Comparison of ENCODE assay signal across 21 mouse cellular contexts in genomic region chr11:120939712-120940341, GRCm38 (mm10). TPM values are rescaled to one million over a fixed set of nuclear protein-coding genes. Genes with fewer than 3 reads are reported as not detected.
DNase-seq lines count a peak whose midpoint lies in the region; ATAC-seq and TF ChIP-seq lines count a peak whose summit lies in the region.
"Had no signal": no experiment of that assay in that cellular context is flagged by ENCODE, and none has a peak within 500 bp of the region (broad histone marks: within the 10 kb centered on the region; RNA-seq: fewer than 3 reads in every experiment).

No protein-coding gene starts in this region.

- no peak for TF ChIP-seq CTCF in bone marrow, adult 2 months (IDR thresholded peaks at IDR 0.05; ENCODE audit: control insufficient read depth, insufficient read depth, low read length)
- TF ChIP-seq CTCF in small intestine, adult 2 months (IDR thresholded peaks at IDR 0.05; ENCODE audit: extremely low read depth, insufficient read length, insufficient replicate concordance, low read depth, low read length), result no peak

- H3K4me2 ChIP-seq in heart, embryonic 12.5 days, result no peak overlapping the region
- H3K4me2 ChIP-seq in liver, embryonic 16.5 days (ENCODE audit: low read depth, low read length), result no peak overlapping the region
- H3K4me2 ChIP-seq: embryonic facial prominence, embryonic 12.5 days; hindbrain, embryonic 13.5 days; limb, embryonic 15.5 days; midbrain, embryonic 15.5 days; neural tube, embryonic 12.5 days had no signal

- TF ChIP-seq POLR2A in bone marrow, adult 2 months (IDR thresholded peaks at IDR 0.05; ENCODE audit: borderline replicate concordance, control insufficient read depth, low read depth, low read length), result no peak
- TF ChIP-seq POLR2A in small intestine, adult 2 months (IDR thresholded peaks at IDR 0.05; ENCODE audit: low read depth, low read length), result no peak

- no peak for ATAC-seq in heart, embryonic 12.5 days (ENCODE audit: insufficient number of reproducible peaks, low FRiP score)
- no peak for ATAC-seq in liver, embryonic 16.5 days (ENCODE audit: low read depth)
- ATAC-seq: forebrain, postnatal 0 days; midbrain, embryonic 15.5 days had no signal

- H3K9ac ChIP-seq in heart, embryonic 12.5 days, result no peak overlapping the region
- no peak overlapping the region; the same call in 1 of the 2 replicates for H3K9ac ChIP-seq in liver, embryonic 16.5 days (ENCODE audit: low read depth, low read length)
- H3K9ac ChIP-seq: embryonic facial prominence, embryonic 12.5 days; forebrain, postnatal 0 days; hindbrain, embryonic 13.5 days; limb, embryonic 15.5 days; midbrain, embryonic 15.5 days; neural tube, embryonic 12.5 days had no signal

- H3K27me3 ChIP-seq in heart, embryonic 10.5 days (ENCODE audit: insufficient read depth, poor library complexity, severe bottlenecking), result peaks cover 5% of the 10 kb centered on the region; the same call in 1 of the 2 replicates
- 0 out of 2 replicates have a peak, but pooled peaks cover 4% of the 10 kb centered on the region for H3K27me3 ChIP-seq in heart, embryonic 12.5 days (replicated peaks)
- H3K27me3 ChIP-seq in liver, embryonic 16.5 days (ENCODE audit: control insufficient read depth, insufficient read depth, low read depth, low read length), result no peaks in the 10 kb centered on the region
- no peaks in the 10 kb centered on the region for H3K27me3 ChIP-seq in small intestine, adult 2 months (ENCODE audit: control insufficient read depth, insufficient read depth, low read length)
- H3K27me3 ChIP-seq: embryonic facial prominence, embryonic 12.5 days; limb, embryonic 15.5 days; midbrain, embryonic 15.5 days; neural tube, embryonic 12.5 days had no signal

- 42% methylated on average over 6 of the region's 6 CpGs for WGBS in heart, embryonic 10.5 days
- WGBS in heart, embryonic 12.5 days, result 36% methylated on average over 6 of the region's 6 CpGs
- 27% methylated on average over 6 of the region's 6 CpGs for WGBS in bone marrow, adult 2 months
- 29% methylated on average over 6 of the region's 6 CpGs for WGBS in liver, embryonic 16.5 days (ENCODE audit: insufficient replicate concordance)
- 56% methylated on average over 6 of the region's 6 CpGs for WGBS in small intestine, adult 2 months

- no peak overlapping the region for H3K4me3 ChIP-seq in heart, embryonic 10.5 days
- H3K4me3 ChIP-seq in heart, embryonic 12.5 days, result no peak overlapping the region
- H3K4me3 ChIP-seq in bone marrow, adult 2 months (replicated peaks; ENCODE audit: control insufficient read depth, low read depth, low read length), result no peak overlapping the region
- no peak overlapping the region for H3K4me3 ChIP-seq in liver, embryonic 16.5 days (ENCODE audit: low read depth, low read length)
- H3K4me3 ChIP-seq in small intestine, adult 2 months (ENCODE audit: low read depth, low read length), result no peak overlapping the region
- H3K4me3 ChIP-seq: embryonic facial prominence, embryonic 12.5 days; hindbrain, embryonic 13.5 days; limb, embryonic 15.5 days; midbrain, embryonic 15.5 days; neural tube, embryonic 12.5 days had no signal

- no peaks in the 10 kb centered on the region for H3K9me3 ChIP-seq in heart, embryonic 10.5 days
- no peaks in the 10 kb centered on the region for H3K9me3 ChIP-seq in heart, embryonic 12.5 days (replicated peaks)
- no peaks in the 10 kb centered on the region for H3K9me3 ChIP-seq in liver, embryonic 16.5 days (replicated peaks; ENCODE audit: control insufficient read depth, low read length)
- H3K9me3 ChIP-seq: embryonic facial prominence, embryonic 12.5 days; hindbrain, embryonic 13.5 days; limb, embryonic 15.5 days; midbrain, embryonic 15.5 days; neural tube, embryonic 12.5 days had no signal

- H3K4me1 ChIP-seq in heart, embryonic 10.5 days, result peaks cover 10% of the 10 kb centered on the region; the same call in 1 of the 2 replicates
- no peaks in the 10 kb centered on the region for H3K4me1 ChIP-seq in heart, embryonic 12.5 days (replicated peaks)
- peaks cover 2% of the 10 kb centered on the region; the same call in 1 of the 2 replicates for H3K4me1 ChIP-seq in bone marrow, adult 2 months (ENCODE audit: control insufficient read depth, insufficient read depth, low read length)
- peaks cover 19% of the 10 kb centered on the region for H3K4me1 ChIP-seq in liver, embryonic 16.5 days (ENCODE audit: control insufficient read depth, low read depth, low read length)
- peaks cover 16% of the 10 kb centered on the region; the same call in 1 of the 2 replicates for H3K4me1 ChIP-seq in small intestine, adult 2 months (ENCODE audit: control insufficient read depth, insufficient read depth, insufficient read length, low read length)
- H3K4me1 ChIP-seq: embryonic facial prominence, embryonic 12.5 days; hindbrain, embryonic 13.5 days; limb, embryonic 15.5 days; midbrain, embryonic 15.5 days; neural tube, embryonic 12.5 days had no signal

- no peaks in the 10 kb centered on the region for H3K36me3 ChIP-seq in heart, embryonic 10.5 days
- H3K36me3 ChIP-seq in heart, embryonic 12.5 days, result no peaks in the 10 kb centered on the region
- H3K36me3 ChIP-seq in liver, embryonic 16.5 days (ENCODE audit: control insufficient read depth, insufficient read depth), result no peaks in the 10 kb centered on the region
- no peaks in the 10 kb centered on the region for H3K36me3 ChIP-seq in small intestine, adult 2 months (ENCODE audit: control insufficient read depth, insufficient read depth, low read length)
- H3K36me3 ChIP-seq: embryonic facial prominence, embryonic 12.5 days; hindbrain, embryonic 13.5 days; limb, embryonic 15.5 days; midbrain, embryonic 15.5 days; neural tube, embryonic 12.5 days had no signal

- 0 out of 2 replicates have a peak overlapping the region, but pooled peaks have one; percentile 3 for H3K27ac ChIP-seq in heart, embryonic 10.5 days
- H3K27ac ChIP-seq in heart, embryonic 12.5 days (ENCODE audit: poor library complexity, severe bottlenecking), result no peak overlapping the region
- H3K27ac ChIP-seq in bone marrow, adult 2 months (ENCODE audit: control insufficient read depth, insufficient read depth, low read depth, low read length, poor library complexity), result peak overlapping the region; percentile 86
- H3K27ac ChIP-seq in liver, embryonic 16.5 days (ENCODE audit: low read length), result peak overlapping the region; percentile 87
- H3K27ac ChIP-seq in small intestine, adult 2 months (ENCODE audit: insufficient read depth, low read depth, low read length), result peak overlapping the region; percentile 66
- H3K27ac ChIP-seq: embryonic facial prominence, embryonic 12.5 days; hindbrain, embryonic 13.5 days; limb, embryonic 15.5 days; midbrain, embryonic 15.5 days; neural tube, embryonic 12.5 days had no signal

- no peak for DNase-seq in heart, embryonic 10.5 days (ENCODE audit: low spot score)
- DNase-seq in layer of hippocampus, postnatal 25 days (ENCODE audit: extremely low spot score in 1 of 2, low spot score in 1 of 2), result no peak
- no peak for DNase-seq in cerebellum, adult 11-12 months
- DNase-seq: adrenal gland, postnatal 14 days; cerebellum, postnatal 10 days; forebrain, postnatal 0 days; gastrocnemius, postnatal 25 days; kidney, adult 2 months; kidney, postnatal 10 days; left cerebral cortex, postnatal 4 days; right cerebral cortex, postnatal 25 days; thymus, postnatal 25 days had no signal

RNA-seq across cellular contexts. Expression of gene Ccdc57, which starts 7.2 kb away (rescaled TPM):
- 6.0 and 6.5 TPM in 2 replicates for polyA plus RNA-seq in heart, embryonic 10.5 days (2016; fragmentation: Nextera tagmentation; extraction: Ambion mirVana)
- 4.7 and 4.9 TPM in 2 replicates for polyA plus RNA-seq in heart, embryonic 12.5 days (2016; fragmentation: Nextera tagmentation; extraction: Ambion mirVana)
- polyA plus RNA-seq in bone marrow, adult 2 months (2011; ENCODE audit: insufficient read depth, insufficient read length, low replicate concordance, missing spikeins), result 2.7 and 14.6 TPM in 2 replicates
- 1.6 and 1.7 TPM in 2 replicates for polyA plus RNA-seq in liver, embryonic 16.5 days (2015; fragmentation: Nextera tagmentation; extraction: Ambion mirVana)
- polyA plus RNA-seq in small intestine, adult 2 months (2012; rRNA removed), result 0.43 and 0.84 TPM in 2 replicates
- 1 to 10 TPM; 4.8 to 8.0 TPM for total RNA-seq in layer of hippocampus, postnatal 25 days (2021)

RNA-seq across cellular contexts. Expression of gene Slc16a3, which starts 8.5 kb away (rescaled TPM):
- polyA plus RNA-seq in heart, embryonic 10.5 days (2016; fragmentation: Nextera tagmentation; extraction: Ambion mirVana), result 416 and 440 TPM in 2 replicates
- 289 and 290 TPM in 2 replicates for polyA plus RNA-seq in heart, embryonic 12.5 days (2016; fragmentation: Nextera tagmentation; extraction: Ambion mirVana)
- 14.3 and 50.1 TPM in 2 replicates for polyA plus RNA-seq in bone marrow, adult 2 months (2011; ENCODE audit: insufficient read depth, insufficient read length, low replicate concordance, missing spikeins)
- polyA plus RNA-seq in liver, embryonic 16.5 days (2015; fragmentation: Nextera tagmentation; extraction: Ambion mirVana), result 80.5 and 82.1 TPM in 2 replicates
- polyA plus RNA-seq in small intestine, adult 2 months (2012; rRNA removed), result 56.8 and 68.9 TPM in 2 replicates
- total RNA-seq in layer of hippocampus, postnatal 25 days (2021), result 1 to 10 TPM; 2.0 to 2.2 TPM

RNA-seq across cellular contexts. Expression of gene Csnk1d, which starts 51.3 kb away (rescaled TPM):
- 85.2 and 99.8 TPM in 2 replicates for polyA plus RNA-seq in heart, embryonic 10.5 days (2016; fragmentation: Nextera tagmentation; extraction: Ambion mirVana)
- polyA plus RNA-seq in heart, embryonic 12.5 days (2016; fragmentation: Nextera tagmentation; extraction: Ambion mirVana), result 94.7 and 95.4 TPM in 2 replicates
- polyA plus RNA-seq in bone marrow, adult 2 months (2011; ENCODE audit: insufficient read depth, insufficient read length, low replicate concordance, missing spikeins), result 35.6 and 58.3 TPM in 2 replicates
- 33.4 and 36.8 TPM in 2 replicates for polyA plus RNA-seq in liver, embryonic 16.5 days (2015; fragmentation: Nextera tagmentation; extraction: Ambion mirVana)
- 26.5 and 60.8 TPM in 2 replicates for polyA plus RNA-seq in small intestine, adult 2 months (2012; rRNA removed)
- total RNA-seq in layer of hippocampus, postnatal 25 days (2021), result 100 to 1,000 TPM; 127 to 128 TPM
